Mouse (Mus musculus) hematopoietic stem cell, adult 5-6 weeks (primary cell): ENCODE results near the gene Igsf1. TPM values are rescaled to one million over a fixed set of nuclear protein-coding genes. Genes with fewer than 3 reads are reported as not detected.

ENCODE experiments used
- ATAC-seq, 2 experiments: fragments of 125-278 bp in 1 of 2; replicated peaks in 1 of 2; 2 replicates each; pipeline ENCODE4 v1.8.0; 2016 to 2017; ENCODE audit warnings: inconsistent platforms in 2 of 2, mild to moderate bottlenecking in 2 of 2, moderate number of reproducible peaks in 2 of 2, low read depth in 1 of 2, moderate TSS enrichment in 1 of 2; ENCODE audit not compliant: low FRiP score in 2 of 2, poor library complexity in 2 of 2, severe bottlenecking in 2 of 2, insufficient read depth in 1 of 2, low TSS enrichment in 1 of 2
- total RNA-seq: library from RNA; stranded (forward); fragments of 172-1452, 232-1000 nt; gene quantifications from 2 replicates; pipeline ENCODE4 v1.2.3, GENCODE M21; 2017

The Igsf1 gene
- total RNA-seq, result not detected in 2 replicates

GRCm38 (mm10) chrX:49797213-49798019 lies at the start of gene Igsf1:
Gene Igsf1, minus strand, starts transcription at chrX:49797749.
- ATAC-seq, result no peak

DNA sequence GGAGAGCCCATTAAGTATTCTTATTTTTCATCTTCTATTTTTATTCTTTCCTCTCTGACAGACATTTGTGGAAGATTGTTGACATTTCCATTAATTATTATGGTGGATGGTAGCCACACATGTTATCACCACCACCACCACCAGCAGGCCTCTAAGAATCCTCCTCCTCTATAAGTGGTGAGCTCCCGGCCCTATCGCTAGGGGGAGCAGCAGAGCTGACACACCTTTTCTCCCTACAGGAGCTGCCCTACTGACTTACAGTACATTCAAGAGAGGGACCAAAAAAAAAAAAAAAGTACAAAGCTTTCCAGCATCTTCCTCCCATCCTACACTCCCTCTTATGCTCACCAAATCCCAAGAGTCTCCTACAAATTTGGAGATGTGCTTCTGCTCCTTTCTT lies 26.7 kb downstream of the Igsf1 start:
- ATAC-seq, result no peak

GRCm38 (mm10) chrX:49745192-49745591 lies 52.4 kb downstream of the Igsf1 start:
- no peak for ATAC-seq

DNA sequence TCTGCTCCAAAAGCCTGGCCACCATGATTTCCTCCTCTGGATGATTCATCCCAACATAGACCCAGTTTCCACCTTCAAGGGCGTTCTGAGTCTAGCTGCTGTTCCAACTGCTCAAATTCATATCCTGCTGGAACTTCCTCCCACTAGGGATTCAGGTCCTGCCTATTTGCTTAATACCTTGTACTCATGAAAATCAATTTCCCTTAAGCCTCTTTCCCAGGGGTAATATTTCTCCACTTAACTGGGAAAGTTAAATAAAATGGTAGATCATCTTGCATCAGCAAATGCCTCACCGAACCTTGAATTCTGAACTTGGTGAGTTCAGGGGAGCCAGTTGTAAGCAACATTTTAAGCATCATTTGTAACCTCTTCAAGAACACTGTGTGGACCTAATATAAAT lies 62.6 kb downstream of the Igsf1 start, which contains the start of gene Olfr1321:
Olfr1321 (minus strand) TSS at position 101 of the 400 bp plus-strand sequence.
- ATAC-seq, result no peak

Other genes starting within 250 kb of the Igsf1 start
- not detected in 2 replicates for gene Olfr1320, start 125.4 kb downstream of the Igsf1 start, total RNA-seq
- not detected in 2 replicates for gene Olfr1321, start 62.7 kb downstream of the Igsf1 start, total RNA-seq
- gene Olfr1322, start 93.7 kb upstream of the Igsf1 start, total RNA-seq, result not detected in 2 replicates
- not detected in 2 replicates for gene Olfr1323, start 221.6 kb upstream of the Igsf1 start, total RNA-seq